Mouse (Mus musculus) limb, embryonic 13.5 days (tissue): Measurements from ENCODE around the gene Noct. TPM values are rescaled to one million over a fixed set of nuclear protein-coding genes. Genes with fewer than 3 reads are reported as not detected.
A peak's percentile ranks its signal among the peaks of the same experiment; 100 is the strongest.

Source experiments
- ATAC-seq: fragments of 200-750 bp; cut with Nextera tagmentation; 2 replicates; pipeline ENCODE4 v1.8.0; 2017; ENCODE audit warnings: low read depth, moderate number of reproducible peaks, moderate TSS enrichment; ENCODE audit not compliant: low FRiP score
- H3K27ac ChIP-seq: fragments of 300-500 bp; sonication (generic); 2 replicates; pipeline ENCODE4 v1.5.1; 2015; ENCODE audit warnings: inconsistent platforms, mild to moderate bottlenecking, moderate library complexity
- H3K27me3 ChIP-seq: fragments of 300-500 bp; sonication (generic); 2 replicates; pipeline ENCODE4 v1.6.1; 2015; ENCODE audit warnings: mild to moderate bottlenecking, inconsistent platforms
- H3K36me3 ChIP-seq: fragments of 300-500 bp; sonication (generic); 2 replicates; pipeline ENCODE4 v1.6.1; 2015; ENCODE audit warnings: inconsistent platforms, mild to moderate bottlenecking, moderate library complexity
- H3K4me1 ChIP-seq: fragments of 300-500 bp; sonication (generic); 2 replicates; pipeline ENCODE4 v1.6.1; 2015; ENCODE audit warnings: inconsistent platforms
- H3K4me2 ChIP-seq: fragments of 300-500 bp; sonication (generic); replicated peaks from 2 replicates; pipeline ENCODE4 v1.6.1; 2015; ENCODE audit warnings: inconsistent platforms, mild to moderate bottlenecking, moderate library complexity
- H3K4me3 ChIP-seq: fragments of 300-500 bp; sonication (generic); 2 replicates; pipeline ENCODE4 v1.5.1; 2015; ENCODE audit warnings: moderate library complexity, mild to moderate bottlenecking, inconsistent platforms
- H3K9ac ChIP-seq: fragments of 300-500 bp; sonication (generic); 2 replicates; pipeline ENCODE4 v1.6.1; 2015; ENCODE audit warnings: mild to moderate bottlenecking, inconsistent platforms
- H3K9me3 ChIP-seq: fragments of 300-500 bp; sonication (generic); 2 replicates; pipeline ENCODE4 v1.6.1; 2016; ENCODE audit warnings: inconsistent platforms
- WGBS: fragments of 180-500 bp; shearing (Covaris S2); methylation state at CpG from one replicate; pipeline ENCODE4 v1.1.7; 2015; 5-methylcytosine and 5-hydroxymethylcytosine counted together
- microRNA-seq: library from miRNA; unstranded; fragments of <30 nt; microRNA quantifications from one replicate; pipeline ENCODE4, GENCODE M21; 2016
- polyA plus RNA-seq: library from polyadenylated mRNA; unstranded; fragments of >200 nt; fragmentation: Nextera tagmentation; extraction: Ambion mirVana; gene quantifications from 2 replicates; pipeline ENCODE4 v1.2.1, GENCODE M21; 2015

Gene Noct
- polyA plus RNA-seq, 1 experiment from 2014 or later = 10.0 TPM

DNA sequence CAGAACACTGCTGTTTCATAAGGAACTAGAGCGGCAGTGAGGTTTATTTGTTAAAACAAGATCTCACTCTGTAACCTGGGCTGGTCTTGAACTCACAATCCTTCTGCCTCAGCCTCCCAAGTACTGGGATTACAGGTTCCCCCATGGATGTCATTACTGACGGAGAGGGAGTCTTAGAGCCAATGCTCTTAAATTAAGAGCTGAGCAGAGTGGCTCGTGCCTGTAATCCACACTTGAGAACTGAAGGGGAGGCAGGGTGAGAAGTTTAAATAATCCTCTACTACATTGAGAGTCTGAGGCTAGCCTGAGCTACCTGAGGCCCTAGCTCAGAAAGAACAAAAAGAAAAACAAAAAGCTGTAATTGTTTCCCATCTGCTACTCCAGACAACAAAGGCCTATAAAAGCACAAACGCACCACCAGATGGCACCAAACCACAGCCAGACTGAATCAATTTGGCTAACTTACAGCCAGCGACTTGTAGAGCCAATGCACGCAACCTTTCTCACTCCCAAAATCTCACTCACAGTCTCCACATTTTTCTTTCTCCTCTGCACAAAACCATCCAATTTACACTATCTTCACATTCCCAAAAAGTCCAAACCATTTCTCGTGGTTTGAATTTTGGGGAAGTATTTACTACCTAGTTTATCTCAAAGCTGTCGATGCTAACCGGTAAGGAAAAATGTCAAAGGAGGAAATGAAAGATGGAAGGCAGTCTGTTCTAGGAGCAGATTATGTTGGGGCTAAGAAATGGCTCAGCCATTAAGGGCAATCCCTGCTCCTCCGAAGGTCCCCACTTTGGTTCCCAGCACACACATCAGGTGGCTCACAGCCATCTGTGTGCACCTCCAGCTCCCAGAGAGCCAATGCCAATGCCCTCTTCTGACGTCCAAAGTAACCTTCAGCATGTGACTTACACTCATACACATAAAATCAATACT lies 64.9 kb downstream of the Noct start:
- no peaks in the 10 kb centered on the region for H3K36me3 ChIP-seq
- no peak overlapping the region for H3K4me2 ChIP-seq
- peak; percentile 72; the same call in 1 of the 2 replicates for ATAC-seq
- H3K27ac ChIP-seq = no peak overlapping the region
- no peaks in the 10 kb centered on the region for H3K4me1 ChIP-seq
- no peak overlapping the region for H3K9ac ChIP-seq
- no peak overlapping the region for H3K4me3 ChIP-seq
- WGBS = 56% methylated on average over 11 of the region's 11 CpGs
- H3K27me3 ChIP-seq = no peaks in the 10 kb centered on the region
- no peaks in the 10 kb centered on the region for H3K9me3 ChIP-seq

DNA sequence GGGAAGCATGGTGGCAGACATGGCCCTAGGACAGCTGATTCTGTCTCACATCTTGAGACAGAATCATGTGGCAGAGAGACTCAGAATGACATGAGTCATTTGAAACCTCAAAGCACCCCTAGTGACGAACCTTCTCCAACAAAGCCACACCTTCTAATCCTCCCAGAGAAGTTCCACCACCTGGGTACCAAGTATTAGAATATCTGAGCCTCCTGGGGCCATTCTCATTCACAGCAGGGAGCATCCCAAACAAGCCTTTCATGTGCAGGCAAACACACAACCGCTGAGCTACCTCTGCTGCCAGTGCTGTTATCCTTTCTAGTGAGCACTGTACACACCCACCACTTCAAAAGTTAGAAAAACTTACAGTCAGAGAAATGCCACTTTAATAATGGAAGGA lies 70.0 kb downstream of the Noct start:
- Histone ChIP-seq H3K4me1 (no peaks in the 10 kb centered on the region), H3K4me2 (no peak overlapping the region), H3K36me3 (peaks cover 6% of the 10 kb centered on the region; the same call in 1 of the 2 replicates), H3K27ac (no peak overlapping the region), H3K9ac (no peak overlapping the region), H3K4me3 (no peak overlapping the region), H3K27me3 (no peaks in the 10 kb centered on the region), H3K9me3 (no peaks in the 10 kb centered on the region)
- 53% methylated on average over 2 of the region's 2 CpGs for WGBS
- ATAC-seq = no peak

DNA sequence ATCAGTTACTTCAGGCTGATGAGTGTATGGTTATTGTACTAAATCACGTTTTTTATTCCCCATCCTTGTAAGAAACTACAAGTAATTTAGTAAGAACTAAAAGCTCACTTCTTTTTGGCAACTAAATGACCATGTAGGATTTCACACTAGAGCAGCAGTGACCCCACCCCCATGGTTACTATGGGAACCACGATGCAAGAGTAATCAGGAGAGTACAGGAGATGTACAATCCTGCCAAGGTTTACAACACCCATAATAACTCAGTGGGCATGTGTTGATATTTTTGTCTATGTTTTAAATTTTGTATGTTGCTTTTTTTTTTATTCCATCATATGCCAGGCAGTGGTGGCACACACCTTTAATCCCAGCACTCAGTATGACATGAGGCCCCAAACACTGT lies 71.0 kb downstream of the Noct start:
- no peak for ATAC-seq
- Histone ChIP-seq H3K27ac (no peak overlapping the region), H3K27me3 (no peaks in the 10 kb centered on the region), H3K9me3 (no peaks in the 10 kb centered on the region), H3K36me3 (peaks cover 6% of the 10 kb centered on the region; the same call in 1 of the 2 replicates), H3K9ac (no peak overlapping the region), H3K4me3 (no peak overlapping the region), H3K4me2 (no peak overlapping the region), H3K4me1 (no peaks in the 10 kb centered on the region)
- 71% methylated on average over 2 of the region's 2 CpGs for WGBS

DNA sequence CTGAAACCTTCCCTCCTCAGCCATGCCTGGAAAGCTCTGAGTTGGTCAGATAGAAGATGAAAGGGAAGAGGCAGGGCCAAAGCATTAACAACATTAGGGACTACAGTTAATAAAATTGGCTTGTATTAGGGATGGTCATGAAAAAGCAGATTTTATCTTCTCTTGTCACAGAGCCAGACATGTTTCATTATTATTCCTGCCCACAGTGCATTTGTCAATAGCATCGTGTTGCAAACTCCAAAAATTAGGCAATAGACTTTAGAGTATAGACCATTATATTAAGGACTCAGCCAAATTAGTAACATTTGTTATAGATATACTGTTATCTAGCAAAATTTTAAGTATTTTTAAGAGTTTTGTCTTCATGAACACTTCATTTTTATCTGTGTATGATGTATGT lies 72.5 kb downstream of the Noct start:
- WGBS = 73% methylated on average over 1 of the region's 1 CpGs
- no peak for ATAC-seq

More for the DNA sequence above, 72.5 kb downstream of the Noct start:
- H3K9me3 ChIP-seq = no peaks in the 10 kb centered on the region
- no peaks in the 10 kb centered on the region for H3K27me3 ChIP-seq
- H3K36me3 ChIP-seq = peaks cover 10% of the 10 kb centered on the region
- H3K4me3 ChIP-seq = no peak overlapping the region
- no peak overlapping the region for H3K4me2 ChIP-seq
- no peak overlapping the region for H3K9ac ChIP-seq
- no peak overlapping the region for H3K27ac ChIP-seq
- H3K4me1 ChIP-seq = no peaks in the 10 kb centered on the region

Small RNA genes within 50 kb of the gene (microRNA-seq; reads per million reads assigned to microRNA genes)
- gene Gm24282 = not detected

Other genes with a start within 250 kb of the Noct start
- gene Elf2, start 116.2 kb downstream of the Noct start, polyA plus RNA-seq = 65.0 and 70.3 TPM in 2 replicates
- 4.5 and 6.4 TPM in 2 replicates for gene Mgarp, start 172.3 kb downstream of the Noct start, polyA plus RNA-seq
- 645 and 690 TPM in 2 replicates for gene Ndufc1, start 184.5 kb downstream of the Noct start, polyA plus RNA-seq
- 51.7 and 52.2 TPM in 2 replicates for gene Naa15, start 190.7 kb downstream of the Noct start, polyA plus RNA-seq